Mouse (Mus musculus): ENCODE measurements around the gene Mreg. TPM values are rescaled to one million over a fixed set of nuclear protein-coding genes. Genes with fewer than 3 reads are reported as not detected.
"Not testable (repeated sequence)": the region's sequence is repeated elsewhere in the genome, so short reads cannot be mapped to it uniquely, and the experiment has no call there.

The Mreg gene
- total and polyA plus RNA-seq, 2 experiments, result 19.5 to 43.1 TPM

GRCm38 (mm10) chr1:72228974-72229373 is 16.9 kb upstream of the Mreg start:
- 17% methylated on average over 3 of the region's 3 CpGs for WGBS
- Histone ChIP-seq H3K36me3 (ENCODE audit: control insufficient read depth, insufficient read depth, low read length) (no peaks in the 10 kb centered on the region), H3K27ac (replicated peaks; ENCODE audit: insufficient read depth, low read depth, low read length) (no peak overlapping the region), H3K27me3 (ENCODE audit: control insufficient read depth, insufficient read depth, low read length) (no peaks in the 10 kb centered on the region; the same call in 1 of the 2 replicates), H3K79me2 (ENCODE audit: control insufficient read depth, insufficient read depth, low read length) (no peaks in the 10 kb centered on the region), H3K9ac (ENCODE audit: low read depth, low read length) (no peak overlapping the region), H3K4me3 (ENCODE audit: insufficient read depth, low read depth, low read length) (no peak overlapping the region), H3K4me1 (ENCODE audit: control insufficient read depth, insufficient read depth, low read length) (0 out of 2 replicates have a peak, but pooled peaks cover 3% of the 10 kb centered on the region)
- TF ChIP-seq POLR2A (IDR thresholded peaks at IDR 0.05; ENCODE audit: extremely low read depth, insufficient read depth, low read length), result no peak
- TF ChIP-seq CTCF (IDR thresholded peaks at IDR 0.05; ENCODE audit: low read depth, low read length), result no peak
- DNase-seq (ENCODE audit: extremely low read depth, low read depth, low spot score), result no peak

GRCm38 (mm10) chr1:72227546-72227945 is 15.4 kb upstream of the Mreg start:
- TF ChIP-seq POLR2A (IDR thresholded peaks at IDR 0.05; ENCODE audit: extremely low read depth, insufficient read depth, low read length) (no peak), CTCF (IDR thresholded peaks at IDR 0.05; ENCODE audit: low read depth, low read length) (no peak)
- no peak for DNase-seq (ENCODE audit: extremely low read depth, low read depth, low spot score)
- WGBS, result 93% methylated on average over 5 of the region's 5 CpGs

GRCm38 (mm10) chr1:72226887-72227481 is 14.9 kb upstream of the Mreg start:
- DNase-seq (ENCODE audit: extremely low read depth, low read depth, low spot score), result no peak
- TF ChIP-seq CTCF (IDR thresholded peaks at IDR 0.05; ENCODE audit: low read depth, low read length) (no peak), POLR2A (IDR thresholded peaks at IDR 0.05; ENCODE audit: extremely low read depth, insufficient read depth, low read length) (no peak)
- H3K27me3 ChIP-seq (ENCODE audit: control insufficient read depth, insufficient read depth, low read length), result no peaks in the 10 kb centered on the region
- no peaks in the 10 kb centered on the region for H3K79me2 ChIP-seq (ENCODE audit: control insufficient read depth, insufficient read depth, low read length)
- WGBS, result 30% methylated on average over 4 of the region's 4 CpGs
- H3K9ac ChIP-seq (ENCODE audit: low read depth, low read length), result no peak overlapping the region
- H3K36me3 ChIP-seq (ENCODE audit: control insufficient read depth, insufficient read depth, low read length), result no peaks in the 10 kb centered on the region
- H3K4me3 ChIP-seq (ENCODE audit: insufficient read depth, low read depth, low read length), result no peak overlapping the region
- H3K4me1 ChIP-seq (ENCODE audit: control insufficient read depth, insufficient read depth, low read length), result 0 out of 2 replicates have a peak, but pooled peaks cover 3% of the 10 kb centered on the region
- H3K27ac ChIP-seq (replicated peaks; ENCODE audit: insufficient read depth, low read depth, low read length), result no peak overlapping the region

More at GRCm38 (mm10) chr1:72227546-72227945, 15.4 kb upstream of the Mreg start:
- H3K4me3 ChIP-seq (ENCODE audit: insufficient read depth, low read depth, low read length), result no peak overlapping the region
- no peak overlapping the region for H3K9ac ChIP-seq (ENCODE audit: low read depth, low read length)
- no peak overlapping the region for H3K27ac ChIP-seq (replicated peaks; ENCODE audit: insufficient read depth, low read depth, low read length)
- no peaks in the 10 kb centered on the region for H3K79me2 ChIP-seq (ENCODE audit: control insufficient read depth, insufficient read depth, low read length)
- H3K4me1 ChIP-seq (ENCODE audit: control insufficient read depth, insufficient read depth, low read length), result 0 out of 2 replicates have a peak, but pooled peaks cover 3% of the 10 kb centered on the region
- H3K27me3 ChIP-seq (ENCODE audit: control insufficient read depth, insufficient read depth, low read length), result no peaks in the 10 kb centered on the region
- H3K36me3 ChIP-seq (ENCODE audit: control insufficient read depth, insufficient read depth, low read length), result no peaks in the 10 kb centered on the region

GRCm38 (mm10) chr1:72226172-72226886 is 14.2 kb upstream of the Mreg start:
- DNase-seq (ENCODE audit: extremely low read depth, low read depth, low spot score), result peak; percentile 95
- 1% methylated on average over 11 of the region's 18 CpGs for WGBS
- Histone ChIP-seq H3K79me2 (ENCODE audit: control insufficient read depth, insufficient read depth, low read length) (no peaks in the 10 kb centered on the region), H3K27ac (replicated peaks; ENCODE audit: insufficient read depth, low read depth, low read length) (no peak overlapping the region), H3K4me3 (ENCODE audit: insufficient read depth, low read depth, low read length) (no peak overlapping the region), H3K4me1 (ENCODE audit: control insufficient read depth, insufficient read depth, low read length) (0 out of 2 replicates have a peak, but pooled peaks cover 3% of the 10 kb centered on the region), H3K36me3 (ENCODE audit: control insufficient read depth, insufficient read depth, low read length) (no peaks in the 10 kb centered on the region), H3K9ac (ENCODE audit: low read depth, low read length) (no peak overlapping the region), H3K27me3 (ENCODE audit: control insufficient read depth, insufficient read depth, low read length) (no peaks in the 10 kb centered on the region)
- TF ChIP-seq POLR2A (IDR thresholded peaks at IDR 0.05; ENCODE audit: extremely low read depth, insufficient read depth, low read length) (peak; percentile 44), CTCF (IDR thresholded peaks at IDR 0.05; ENCODE audit: low read depth, low read length) (no peak)

GRCm38 (mm10) chr1:72225720-72226171 is 13.6 kb upstream of the Mreg start:
- not testable (repeated sequence) for H3K27me3 ChIP-seq (ENCODE audit: control insufficient read depth, insufficient read depth, low read length); H3K36me3 ChIP-seq (ENCODE audit: control insufficient read depth, insufficient read depth, low read length); H3K79me2 ChIP-seq (ENCODE audit: control insufficient read depth, insufficient read depth, low read length); H3K4me1 ChIP-seq (ENCODE audit: control insufficient read depth, insufficient read depth, low read length); H3K27ac ChIP-seq (replicated peaks; ENCODE audit: insufficient read depth, low read depth, low read length)
- DNase-seq (ENCODE audit: extremely low read depth, low read depth, low spot score), result peak; percentile 53
- peak overlapping the region; percentile 59 for H3K4me3 ChIP-seq (ENCODE audit: insufficient read depth, low read depth, low read length)
- H3K9ac ChIP-seq (ENCODE audit: low read depth, low read length), result peak overlapping the region; percentile 79
- WGBS, result under 1% methylated on average over 24 of the region's 31 CpGs

All from liver, adult 2 months (tissue).